12 mouse cellular contexts compared by ENCODE assay signal in the genomic region with DNA sequence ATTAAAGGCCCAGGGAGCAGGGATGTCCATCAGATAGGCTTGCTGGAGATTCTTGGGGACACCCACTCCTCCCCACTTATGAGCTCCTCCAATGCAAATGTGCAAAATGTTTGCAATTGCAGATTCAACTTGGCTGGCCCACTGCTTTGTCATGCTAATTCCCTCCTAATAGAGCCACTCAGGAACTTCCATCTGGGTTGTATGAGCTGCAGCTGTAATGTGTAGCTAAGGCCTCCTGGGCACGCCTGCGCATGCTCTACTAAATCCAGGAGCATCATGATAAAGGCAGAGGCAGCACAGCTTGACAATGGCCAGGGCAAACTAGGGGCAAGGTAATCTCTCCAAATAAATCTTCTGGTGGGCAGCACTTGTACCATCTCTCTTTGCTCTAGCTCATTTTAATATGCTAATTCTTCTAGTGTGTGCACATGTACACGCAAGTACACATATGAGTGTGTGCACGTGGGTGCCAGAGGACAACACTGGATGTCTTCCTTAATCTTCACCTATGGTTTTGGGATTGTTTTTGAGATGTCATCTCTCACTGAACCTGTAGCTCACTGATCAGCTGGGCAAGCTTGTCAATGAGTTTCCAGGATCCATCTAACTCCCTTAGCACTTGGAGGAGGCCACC.
DNase-seq lines count a peak whose midpoint lies in the region; ATAC-seq and TF ChIP-seq lines count a peak whose summit lies in the region.
"Had no signal": no experiment of that assay in that cellular context is flagged by ENCODE, and none has a peak within 500 bp of the region (broad histone marks: within the 10 kb centered on the region; RNA-seq: fewer than 3 reads in every experiment).

No protein-coding gene starts in this region.

- TF ChIP-seq CTCF in heart, adult 2 months (IDR thresholded peaks at IDR 0.05) = no peak

- TF ChIP-seq EP300 in heart, adult 2 months (IDR thresholded peaks at IDR 0.05; ENCODE audit: insufficient read depth, low read depth, low read length) = no peak

- H3K9me3 ChIP-seq in forebrain, embryonic 13.5 days (replicated peaks) = no peaks in the 10 kb centered on the region
- H3K9me3 ChIP-seq in limb, embryonic 10.5 days (replicated peaks) = no peaks in the 10 kb centered on the region
- H3K9me3 ChIP-seq: lung, embryonic 15.5 days had no signal

- DNase-seq in heart, adult 2 months = no peak
- no peak for DNase-seq in heart, postnatal 36 days
- DNase-seq in ES-CJ7 (ENCODE audit: low read depth, low spot score) = peak; percentile 57
- DNase-seq in limb, embryonic 10.5 days (ENCODE audit: low spot score) = no peak
- DNase-seq in cerebellum, adult 9-11 months = no peak
- DNase-seq: cerebellum, postnatal 14 days; thymus, postnatal 25 days had no signal

- peaks cover 4% of the 10 kb centered on the region for H3K79me2 ChIP-seq in heart, adult 2 months (replicated peaks; ENCODE audit: control insufficient read depth, insufficient read depth, low read length)

- H3K27ac ChIP-seq in heart, adult 2 months = peak overlapping the region; percentile 41; the same call in 1 of the 2 replicates
- peak overlapping the region; percentile 54 for H3K27ac ChIP-seq in forebrain, embryonic 13.5 days
- peak overlapping the region; percentile 61 for H3K27ac ChIP-seq in limb, embryonic 10.5 days
- H3K27ac ChIP-seq: kidney, postnatal 0 days; lung, embryonic 15.5 days had no signal

- no peak overlapping the region for H3K4me3 ChIP-seq in heart, adult 2 months
- H3K4me3 ChIP-seq in forebrain, embryonic 13.5 days = no peak overlapping the region
- no peak overlapping the region for H3K4me3 ChIP-seq in limb, embryonic 10.5 days
- H3K4me3 ChIP-seq: lung, embryonic 15.5 days had no signal

- peaks cover 5% of the 10 kb centered on the region for H3K4me1 ChIP-seq in heart, adult 2 months (ENCODE audit: control insufficient read depth, insufficient read depth, low read length)
- peaks cover 22% of the 10 kb centered on the region for H3K4me1 ChIP-seq in forebrain, embryonic 13.5 days
- H3K4me1 ChIP-seq in limb, embryonic 10.5 days = peaks cover 20% of the 10 kb centered on the region

- H3K9ac ChIP-seq in heart, adult 2 months (ENCODE audit: low read depth, low read length) = no peak overlapping the region
- H3K9ac ChIP-seq in forebrain, embryonic 13.5 days = no peak overlapping the region
- H3K9ac ChIP-seq: lung, embryonic 15.5 days had no signal

- 94% methylated on average over 4 of the region's 4 CpGs for WGBS in heart, adult 2 months
- WGBS in forebrain, embryonic 13.5 days = 59% methylated on average over 4 of the region's 4 CpGs
- 93% methylated on average over 4 of the region's 4 CpGs for WGBS in limb, embryonic 10.5 days

- TF ChIP-seq POLR2A in heart, adult 2 months (IDR thresholded peaks at IDR 0.05; ENCODE audit: insufficient read depth, low read depth, low read length) = no peak

- intact Hi-C loops in heart, adult 2 months (cut with DNase I) = no loop called here
- intact Hi-C loops in heart, postnatal 36 days (cut with DNase I) = no loop called here

- H3K27me3 ChIP-seq in heart, adult 2 months (ENCODE audit: control insufficient read depth, insufficient read depth, low read length) = no peaks in the 10 kb centered on the region
- no peaks in the 10 kb centered on the region for H3K27me3 ChIP-seq in forebrain, embryonic 13.5 days
- H3K27me3 ChIP-seq in limb, embryonic 10.5 days (ENCODE audit: low read depth, poor library complexity, severe bottlenecking) = no peaks in the 10 kb centered on the region
- H3K27me3 ChIP-seq: lung, embryonic 15.5 days had no signal

- ATAC-seq in forebrain, embryonic 13.5 days = peak; percentile 96
- no peak for ATAC-seq in monocyte, adult 5-6 weeks (replicated peaks; ENCODE audit: insufficient number of reproducible peaks, low FRiP score, low TSS enrichment, poor library complexity, severe bottlenecking)
- no peak for ATAC-seq in CD4-positive, CD25-positive, alpha-beta regulatory T cell, adult 4 months

- no peak overlapping the region for H3K4me2 ChIP-seq in forebrain, embryonic 13.5 days
- H3K4me2 ChIP-seq: lung, embryonic 15.5 days had no signal

- peaks cover 3% of the 10 kb centered on the region; the same call in 1 of the 2 replicates for H3K36me3 ChIP-seq in heart, adult 2 months (ENCODE audit: control insufficient read depth, insufficient read depth, low read length)
- no peaks in the 10 kb centered on the region for H3K36me3 ChIP-seq in forebrain, embryonic 13.5 days (ENCODE audit: poor library complexity, severe bottlenecking)
- peaks cover 10% of the 10 kb centered on the region for H3K36me3 ChIP-seq in limb, embryonic 10.5 days
- H3K36me3 ChIP-seq: lung, embryonic 15.5 days had no signal
